Mouse (Mus musculus): ENCODE results near the gene Enpp4.

GRCm38 (mm10) chr17:44083156-44083555 lies 22.5 kb downstream of the Enpp4 start:
- TF ChIP-seq FLI1 (IDR thresholded peaks at IDR 0.05; ENCODE audit: low read length) (no peak), GATA1 (IDR thresholded peaks at IDR 0.05; ENCODE audit: borderline replicate concordance, low read length) (no peak)

Measured in megakaryocyte, embryonic 14.5 days (primary cell).